Mouse (Mus musculus) embryonic facial prominence, embryonic 14.5 days (tissue): ENCODE results near the gene Gtpbp10. TPM values are rescaled to one million over a fixed set of nuclear protein-coding genes. Genes with fewer than 3 reads are reported as not detected.

Experiments used
- ATAC-seq: fragments of 200-750 bp; cut with Nextera tagmentation; 2 replicates; pipeline ENCODE4 v1.8.0; 2017; ENCODE audit warnings: low read depth, moderate number of reproducible peaks, moderate TSS enrichment
- DNase-seq: peaks from one replicate; pipeline ENCODE4 v3.0.0-alpha.2; 2015; ENCODE audit warnings: low spot score
- H3K27ac ChIP-seq: fragments of 300-500 bp; sonication (generic); replicated peaks from 2 replicates; pipeline ENCODE4 v1.5.1; 2014; ENCODE audit warnings: low read depth, mild to moderate bottlenecking, low read length, moderate library complexity
- H3K27me3 ChIP-seq: fragments of 300-500 bp; sonication (generic); replicated peaks from 2 replicates; pipeline ENCODE4 v1.6.1; 2014; ENCODE audit warnings: low read length; ENCODE audit not compliant: control insufficient read depth, insufficient read depth
- H3K36me3 ChIP-seq: fragments of 300-500 bp; sonication (generic); 2 replicates; pipeline ENCODE4 v1.6.1; 2014; ENCODE audit warnings: low read length, mixed read lengths; ENCODE audit not compliant: control insufficient read depth, insufficient read depth
- H3K4me1 ChIP-seq: fragments of 300-500 bp; sonication (generic); 2 replicates; pipeline ENCODE4 v1.6.1; 2014; ENCODE audit warnings: antibody characterized with exemption, low read length; ENCODE audit not compliant: control insufficient read depth, insufficient read depth
- H3K4me2 ChIP-seq: fragments of 300-500 bp; sonication (generic); 2 replicates; pipeline ENCODE4 v1.6.1; 2014; ENCODE audit warnings: low read depth, mild to moderate bottlenecking, low read length, moderate library complexity, mixed read lengths
- H3K4me3 ChIP-seq: fragments of 300-500 bp; sonication (generic); 2 replicates; pipeline ENCODE4 v1.5.1; 2014; ENCODE audit warnings: low read depth, mild to moderate bottlenecking, low read length
- H3K9ac ChIP-seq: fragments of 300-500 bp; sonication (generic); 2 replicates; pipeline ENCODE4 v1.6.1; 2014; ENCODE audit warnings: low read depth, mild to moderate bottlenecking, low read length, moderate library complexity, mixed read lengths
- H3K9me3 ChIP-seq: fragments of 300-500 bp; sonication (generic); 2 replicates; pipeline ENCODE4 v1.6.1; 2016; ENCODE audit warnings: low read length; ENCODE audit not compliant: control insufficient read depth
- WGBS: fragments of 180-500 bp; shearing (Covaris S2); extraction: QIAGEN DNeasy Blood & Tissue Kit; methylation state at CpG from one replicate; pipeline ENCODE4 v1.1.7; 2014; 5-methylcytosine and 5-hydroxymethylcytosine counted together
- polyA plus RNA-seq: library from polyadenylated mRNA; unstranded; fragments of >200 nt; fragmentation: Nextera tagmentation; extraction: Ambion mirVana; gene quantifications from 2 replicates; pipeline ENCODE4 v1.2.1, GENCODE M21; 2014

The Gtpbp10 gene
- polyA plus RNA-seq = 24.6 and 25.4 TPM in 2 replicates

DNA sequence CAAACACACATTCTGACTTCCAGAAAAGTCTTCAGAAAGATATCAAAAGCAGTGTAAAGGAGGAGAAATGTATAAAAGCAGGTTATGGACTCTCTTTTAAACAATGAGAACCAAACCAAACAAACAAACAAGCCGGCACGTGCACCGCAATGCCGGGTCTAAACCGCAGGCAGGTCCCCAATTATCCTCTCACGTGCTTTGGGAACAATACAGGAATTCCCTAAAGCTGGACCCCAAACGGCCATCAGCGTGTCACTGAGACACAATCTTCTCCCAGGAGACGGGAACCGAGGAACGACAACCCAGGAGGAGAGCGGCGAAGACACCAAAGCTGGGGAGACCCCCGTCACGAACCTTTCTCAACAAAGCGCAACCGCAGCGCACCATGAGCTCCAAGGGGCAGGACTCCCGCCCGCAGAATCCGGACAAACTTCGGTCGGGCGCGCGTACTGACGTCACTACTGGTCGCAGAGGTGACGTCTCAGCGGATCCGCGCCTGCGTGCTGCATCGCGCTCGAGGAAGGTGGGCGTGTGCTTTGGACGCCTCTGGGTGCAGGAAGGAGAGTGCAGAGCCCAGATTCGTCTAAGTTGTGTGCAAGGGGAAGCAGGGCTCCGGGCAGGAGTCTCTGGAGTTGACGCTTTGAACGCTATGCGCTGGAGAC, at the start of gene Gtpbp10:
TSS of gene Gtpbp10 (minus strand) at position 460 of the 662 bp plus-strand sequence.
- peak; percentile 95 for DNase-seq
- ATAC-seq = peak; percentile 100
- H3K4me1 ChIP-seq = peaks cover 11% of the 10 kb centered on the region; the same call in 1 of the 2 replicates
- H3K9me3 ChIP-seq = no peaks in the 10 kb centered on the region
- H3K4me3 ChIP-seq = peak within 1 kb of the TSS; percentile 79
- H3K9ac ChIP-seq = peak within 1 kb of the TSS; percentile 79
- H3K36me3 ChIP-seq = peaks cover 8% of the 10 kb centered on the region
- peak within 1 kb of the TSS; percentile 79 for H3K4me2 ChIP-seq
- H3K27me3 ChIP-seq = no peaks in the 10 kb centered on the region
- H3K27ac ChIP-seq = peak within 1 kb of the TSS; percentile 86
- under 1% methylated on average over 43 of the region's 43 CpGs for WGBS

DNA sequence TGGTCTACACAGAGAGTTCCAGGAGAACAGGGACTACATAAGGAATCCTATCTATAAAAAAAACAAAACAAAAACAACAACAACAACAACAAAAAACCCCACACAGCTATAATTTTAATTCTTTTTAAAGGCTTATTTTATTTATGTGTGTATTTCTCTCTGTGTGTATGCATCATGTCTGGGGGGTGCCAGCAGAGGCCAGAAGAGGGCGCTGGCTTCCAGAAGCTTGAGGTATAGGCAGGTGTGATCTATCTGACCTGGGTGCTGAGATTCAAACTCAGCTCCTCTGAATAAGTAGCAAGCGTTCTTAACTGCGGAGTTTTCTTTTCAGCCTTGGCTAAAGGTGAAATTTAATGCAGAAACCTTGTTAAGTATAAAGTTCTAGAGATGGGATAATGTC, 28.3 kb upstream of the Gtpbp10 start:
- ATAC-seq (no peak), DNase-seq (no peak)
- H3K4me2 ChIP-seq = no peak overlapping the region
- no peaks in the 10 kb centered on the region for H3K36me3 ChIP-seq
- H3K4me1 ChIP-seq = no peaks in the 10 kb centered on the region
- no peak overlapping the region for H3K9ac ChIP-seq
- WGBS = 79% methylated on average over 3 of the region's 3 CpGs
- no peaks in the 10 kb centered on the region for H3K27me3 ChIP-seq
- H3K4me3 ChIP-seq = no peak overlapping the region
- no peak overlapping the region for H3K27ac ChIP-seq
- H3K9me3 ChIP-seq = no peaks in the 10 kb centered on the region

DNA sequence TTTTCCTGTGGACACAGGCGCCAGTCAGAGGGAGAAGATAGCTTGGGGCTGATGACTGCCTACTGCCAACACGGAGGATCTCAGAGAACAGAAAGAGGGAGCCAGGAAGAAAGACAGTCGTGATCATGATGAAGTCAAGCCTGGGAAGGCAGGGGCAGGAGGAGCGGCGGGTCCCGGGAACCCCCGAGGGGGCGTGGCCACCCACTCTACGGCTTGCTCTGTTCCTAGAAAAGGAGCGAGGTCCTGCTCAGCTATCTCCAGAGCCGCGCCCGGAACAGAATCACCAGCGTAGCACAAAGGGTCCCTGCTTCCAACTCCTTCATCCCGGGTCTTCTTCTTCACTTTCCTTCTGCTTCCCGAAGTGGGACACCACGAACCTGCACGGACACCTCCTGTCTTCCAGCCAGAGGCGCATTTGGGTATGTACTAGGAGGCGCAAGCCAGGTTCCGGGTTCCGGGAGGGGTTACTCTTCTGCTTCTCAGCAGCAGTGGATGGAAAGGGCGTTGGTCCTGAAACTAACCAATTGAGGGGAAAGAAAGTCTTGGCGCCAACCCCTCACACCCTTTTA, 14.5 kb upstream of the Gtpbp10 start, which contains the start of gene Gm8773:
TSS of gene Gm8773 (plus strand) at position 51 of the 569 bp plus-strand sequence.
- Histone ChIP-seq H3K9me3 (no peaks in the 10 kb centered on the region), H3K36me3 (no peaks in the 10 kb centered on the region), H3K4me3 (peak within 1 kb of the TSS; percentile 48), H3K4me1 (no peaks in the 10 kb centered on the region; the same call in 1 of the 2 replicates), H3K27ac (no peak within 1 kb of the TSS), H3K27me3 (peaks cover 12% of the 10 kb centered on the region), H3K9ac (peak within 1 kb of the TSS; percentile 56), H3K4me2 (peak within 1 kb of the TSS; percentile 80)
- DNase-seq (peak; percentile 55), ATAC-seq (peak; percentile 47; the same call in 1 of the 2 replicates)
- 1% methylated on average over 21 of the region's 24 CpGs for WGBS

DNA sequence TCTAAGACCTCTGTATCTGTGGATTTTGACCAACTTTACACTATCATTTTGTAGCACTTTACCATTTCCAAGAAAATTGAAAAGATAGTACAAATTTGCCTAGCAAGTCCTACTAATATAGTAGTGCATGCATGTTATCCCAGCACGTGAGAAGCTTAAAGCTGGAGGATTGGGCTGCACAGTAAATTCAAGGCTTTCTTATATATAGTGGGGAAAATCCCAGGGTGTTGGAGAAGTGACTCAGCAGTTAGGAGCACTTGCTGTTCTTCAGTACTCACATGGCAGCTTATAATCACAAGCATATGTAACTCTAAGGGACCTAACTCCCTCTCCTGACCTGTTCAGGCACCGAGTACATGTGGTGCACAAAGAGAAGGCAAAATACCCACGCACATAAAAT, 3.1 kb upstream of the Gtpbp10 start:
- no peaks in the 10 kb centered on the region for H3K36me3 ChIP-seq
- no peak overlapping the region for H3K4me3 ChIP-seq
- H3K4me2 ChIP-seq = no peak overlapping the region
- H3K4me1 ChIP-seq = peaks cover 11% of the 10 kb centered on the region; the same call in 1 of the 2 replicates
- H3K27ac ChIP-seq = no peak overlapping the region
- H3K27me3 ChIP-seq = no peaks in the 10 kb centered on the region
- WGBS = 54% methylated on average over 3 of the region's 3 CpGs
- no peak for DNase-seq
- no peak for ATAC-seq
- no peaks in the 10 kb centered on the region for H3K9me3 ChIP-seq
- H3K9ac ChIP-seq = no peak overlapping the region

DNA sequence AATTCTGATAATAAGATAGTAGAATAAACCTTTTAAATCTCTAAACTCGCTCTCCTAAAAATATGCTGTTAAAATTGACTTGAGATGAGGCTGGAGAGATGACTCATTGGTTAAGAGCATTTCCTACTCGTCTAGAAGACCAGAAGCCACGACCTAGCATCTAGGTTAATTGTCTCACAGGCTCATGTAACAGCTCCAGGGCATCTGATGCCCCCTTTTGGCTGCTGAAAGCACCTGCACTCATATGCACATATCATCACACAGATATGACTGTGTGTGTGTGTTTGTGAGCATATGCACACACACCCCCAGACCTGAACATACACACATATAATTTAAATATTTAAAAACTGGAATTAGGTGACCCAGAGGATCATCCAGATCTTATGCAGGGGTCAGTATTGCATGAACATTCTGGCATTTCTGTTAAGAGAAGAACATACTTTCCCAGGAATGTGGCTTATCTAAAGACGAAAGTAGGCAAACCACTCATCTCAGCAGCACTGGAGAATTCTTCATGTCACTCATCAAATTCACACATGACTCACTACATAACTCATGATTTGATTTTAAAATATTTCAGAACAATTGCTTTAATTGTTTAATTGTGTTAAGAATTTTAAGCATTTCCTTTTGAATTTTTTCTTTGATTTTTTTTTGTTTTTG, 1.8 kb upstream of the Gtpbp10 start:
- H3K9me3 ChIP-seq = no peaks in the 10 kb centered on the region
- H3K9ac ChIP-seq = no peak overlapping the region
- peaks cover 11% of the 10 kb centered on the region; the same call in 1 of the 2 replicates for H3K4me1 ChIP-seq
- no peak overlapping the region for H3K4me3 ChIP-seq
- no peak for ATAC-seq
- no peak overlapping the region for H3K27ac ChIP-seq
- no peak overlapping the region for H3K4me2 ChIP-seq
- no peaks in the 10 kb centered on the region for H3K36me3 ChIP-seq
- no peaks in the 10 kb centered on the region for H3K27me3 ChIP-seq
- 68% methylated on average over 4 of the region's 4 CpGs for WGBS
- no peak for DNase-seq

DNA sequence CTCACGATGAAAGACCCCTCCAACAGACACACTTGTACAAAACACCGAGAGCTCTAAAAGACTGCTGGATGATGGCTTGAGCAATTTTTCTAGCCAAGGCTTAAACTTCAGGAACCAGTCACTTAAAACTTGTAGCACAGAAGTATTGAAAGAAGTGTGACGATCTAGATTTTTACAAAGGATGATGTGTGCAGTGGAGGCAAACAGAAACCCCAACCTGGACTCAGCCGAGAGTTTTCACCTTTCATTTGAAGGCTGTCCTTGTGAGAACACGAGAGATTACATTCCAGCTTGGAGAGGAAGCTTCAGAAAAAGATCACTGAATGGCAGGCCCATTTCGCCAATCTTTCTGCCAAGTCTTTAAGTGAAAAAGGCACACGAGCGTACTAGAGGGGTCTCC, 460 bp upstream of the Gtpbp10 start:
- ATAC-seq (no peak), DNase-seq (no peak)
- Histone ChIP-seq H3K4me3 (peak overlapping the region; percentile 79), H3K4me2 (peak overlapping the region; percentile 79), H3K9me3 (no peaks in the 10 kb centered on the region), H3K36me3 (peaks cover 3% of the 10 kb centered on the region), H3K9ac (peak overlapping the region; percentile 79), H3K27me3 (no peaks in the 10 kb centered on the region), H3K27ac (peak overlapping the region; percentile 86), H3K4me1 (peaks cover 11% of the 10 kb centered on the region; the same call in 1 of the 2 replicates)
- 43% methylated on average over 8 of the region's 8 CpGs for WGBS

DNA sequence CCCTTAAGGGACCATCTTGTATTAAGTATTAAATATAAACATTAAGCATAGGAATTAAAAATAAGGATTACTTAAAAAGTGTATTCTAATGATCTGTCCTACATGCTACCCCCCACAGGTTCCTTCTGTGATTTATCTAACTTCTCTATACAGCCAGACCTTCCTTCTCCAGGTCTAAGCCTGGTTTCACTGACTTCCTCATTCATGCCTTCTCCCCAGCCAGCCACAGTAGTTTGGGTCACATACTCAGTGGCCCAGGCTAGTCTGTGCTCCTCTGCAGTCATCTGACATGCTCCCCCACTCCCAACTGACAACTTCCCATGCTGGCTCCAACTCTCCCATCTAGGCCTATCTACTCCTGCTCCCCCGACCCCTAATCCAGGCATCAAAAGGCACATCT, 8.2 kb downstream of the Gtpbp10 start:
- H3K4me2 ChIP-seq = no peak overlapping the region
- H3K36me3 ChIP-seq = peaks cover 62% of the 10 kb centered on the region
- H3K27ac ChIP-seq = no peak overlapping the region
- no peak overlapping the region for H3K9ac ChIP-seq
- DNase-seq = no peak
- no peaks in the 10 kb centered on the region for H3K4me1 ChIP-seq
- no peak overlapping the region for H3K4me3 ChIP-seq
- 100% methylated on average over 1 of the region's 1 CpGs for WGBS
- ATAC-seq = no peak
- H3K9me3 ChIP-seq = no peaks in the 10 kb centered on the region
- H3K27me3 ChIP-seq = no peaks in the 10 kb centered on the region

DNA sequence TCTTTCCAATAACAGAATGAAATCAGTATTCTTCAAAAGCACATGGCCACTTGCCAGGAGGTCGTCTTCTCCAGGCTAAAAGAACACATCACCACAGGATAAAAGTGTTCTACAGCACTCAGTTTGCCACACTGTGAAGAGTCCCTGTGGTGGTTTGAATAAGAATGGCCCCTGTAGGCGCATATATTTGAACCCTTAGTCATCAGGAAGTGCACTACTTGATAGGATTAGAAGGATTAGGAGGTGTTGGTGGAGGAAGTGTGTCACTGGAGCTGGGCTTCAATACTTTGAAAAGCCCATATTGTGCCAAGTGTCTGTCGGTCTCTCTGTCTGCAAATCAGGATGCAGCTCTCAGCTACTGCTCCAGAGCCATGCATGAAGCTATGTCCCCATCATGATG, 19.0 kb downstream of the Gtpbp10 start:
- no peak for DNase-seq
- H3K9ac ChIP-seq = no peak overlapping the region
- H3K36me3 ChIP-seq = peaks cover 57% of the 10 kb centered on the region
- 81% methylated on average over 3 of the region's 3 CpGs for WGBS
- H3K4me3 ChIP-seq = no peak overlapping the region
- no peak overlapping the region for H3K4me2 ChIP-seq
- H3K4me1 ChIP-seq = no peaks in the 10 kb centered on the region
- no peaks in the 10 kb centered on the region for H3K27me3 ChIP-seq
- no peak for ATAC-seq
- H3K27ac ChIP-seq = no peak overlapping the region
- no peaks in the 10 kb centered on the region for H3K9me3 ChIP-seq
